Comparison of ENCODE assay signal across 8 mouse cellular contexts in the genomic region with DNA sequence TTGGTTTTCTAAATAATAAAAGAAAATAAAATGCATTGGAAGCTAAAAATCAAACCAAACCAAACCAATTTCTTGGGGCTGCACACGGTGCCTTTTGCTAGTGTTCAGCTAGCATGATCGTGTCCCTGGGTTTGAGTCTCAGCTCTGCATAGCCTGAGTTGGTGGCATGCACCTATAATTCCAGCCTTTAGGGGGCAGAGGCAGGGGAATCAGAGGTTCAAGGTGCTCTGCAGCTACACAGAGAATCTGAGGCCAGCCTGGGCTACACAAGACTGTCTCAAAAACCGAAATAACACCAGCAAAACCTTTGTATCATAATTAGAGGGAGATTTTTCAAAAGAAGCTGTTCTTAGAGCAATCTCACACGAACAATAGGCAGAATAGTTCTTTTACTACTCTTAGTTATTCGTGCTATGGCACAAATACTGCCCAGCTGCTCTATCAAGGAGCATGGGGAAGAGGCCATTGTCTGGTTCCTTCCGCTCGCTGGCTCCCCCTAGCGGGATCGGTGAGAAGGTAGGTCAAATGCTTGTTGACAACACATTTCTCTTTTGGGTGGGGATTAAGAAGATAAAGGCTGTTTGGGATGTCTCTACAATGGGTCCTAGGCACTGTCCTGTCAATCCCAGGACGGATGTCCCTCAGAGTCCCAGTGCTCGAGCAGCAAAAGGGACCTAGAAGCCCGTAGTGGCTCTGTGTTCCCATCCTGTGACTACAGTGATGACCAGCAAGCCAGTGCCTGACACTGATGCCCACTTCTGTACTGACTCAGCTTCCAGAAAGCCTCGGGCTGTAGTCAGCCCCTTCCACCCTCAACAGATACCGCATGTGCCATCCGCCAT. TPM values are rescaled to one million over a fixed set of nuclear protein-coding genes. Genes with fewer than 3 reads are reported as not detected.
DNase-seq lines count a peak whose midpoint lies in the region; ATAC-seq lines count a peak whose summit lies in the region.

No protein-coding gene starts in this region.

- H3K4me2 ChIP-seq in forebrain, embryonic 14.5 days (ENCODE audit: low read length) = no peak overlapping the region
- H3K4me2 ChIP-seq in liver, embryonic 12.5 days = no peak overlapping the region

- no peak overlapping the region for H3K27ac ChIP-seq in forebrain, embryonic 14.5 days (ENCODE audit: low read depth, low read length)
- no peak overlapping the region; the same call in 1 of the 2 replicates for H3K27ac ChIP-seq in liver, embryonic 12.5 days

- H3K4me3 ChIP-seq in forebrain, embryonic 14.5 days (ENCODE audit: low read depth, low read length) = no peak overlapping the region
- H3K4me3 ChIP-seq in liver, embryonic 12.5 days = no peak overlapping the region

- peak; percentile 46 to 70 for DNase-seq in urinary bladder, adult 18-20 months (ENCODE audit: low spot score in 2 of 2)
- DNase-seq in urinary bladder, postnatal 10 days (ENCODE audit: low spot score) = no peak
- peak; percentile 51 for DNase-seq in c-Kit-negative CD71-positive TER-119-positive erythroid progenitor cells, embryonic 14.5 days (ENCODE audit: low read depth, low spot score)
- peak; percentile 68 for DNase-seq in forebrain, embryonic 14.5 days (ENCODE audit: low spot score)
- DNase-seq in ovary, postnatal 14 days (ENCODE audit: low spot score) = peak; percentile 63
- DNase-seq in thymus, postnatal 4 days = peak; percentile 96

- no peaks in the 10 kb centered on the region for H3K9me3 ChIP-seq in forebrain, embryonic 14.5 days (replicated peaks; ENCODE audit: control insufficient read depth, low read length)
- H3K9me3 ChIP-seq in liver, embryonic 12.5 days (replicated peaks) = no peaks in the 10 kb centered on the region

- ATAC-seq in forebrain, embryonic 14.5 days = no peak
- peak; percentile 84 for ATAC-seq in inflammation-experienced regulatory T-cells, adult 6 months
- peak; percentile 65 for ATAC-seq in liver, embryonic 12.5 days

- H3K4me1 ChIP-seq in forebrain, embryonic 14.5 days (ENCODE audit: control insufficient read depth, insufficient read depth, low read length) = peaks cover 9% of the 10 kb centered on the region; the same call in 1 of the 2 replicates
- H3K4me1 ChIP-seq in liver, embryonic 12.5 days = peaks cover 12% of the 10 kb centered on the region

- H3K36me3 ChIP-seq in forebrain, embryonic 14.5 days (ENCODE audit: control insufficient read depth, insufficient read depth, low read length) = peaks cover 66% of the 10 kb centered on the region
- H3K36me3 ChIP-seq in liver, embryonic 12.5 days = peaks cover 54% of the 10 kb centered on the region

- no peak overlapping the region for H3K9ac ChIP-seq in forebrain, embryonic 14.5 days (ENCODE audit: low read length)
- H3K9ac ChIP-seq in liver, embryonic 12.5 days = no peak overlapping the region

- H3K27me3 ChIP-seq in forebrain, embryonic 14.5 days (replicated peaks; ENCODE audit: control insufficient read depth, insufficient read depth, low read length) = no peaks in the 10 kb centered on the region
- no peaks in the 10 kb centered on the region for H3K27me3 ChIP-seq in liver, embryonic 12.5 days (replicated peaks)

- 60% methylated on average over 15 of the region's 15 CpGs for WGBS in forebrain, embryonic 14.5 days
- 47% methylated on average over 15 of the region's 15 CpGs for WGBS in liver, embryonic 12.5 days (ENCODE audit: insufficient replicate concordance)

RNA-seq across cellular contexts. Expression of gene Setd7, which starts 20.9 kb away (rescaled TPM):
- polyA plus RNA-seq in forebrain, embryonic 14.5 days (2014; fragmentation: Nextera tagmentation; extraction: Ambion mirVana) = 3.7 and 5.2 TPM in 2 replicates
- 10 to 100 TPM in 2 of 3 experiments, 1 to 10 TPM in 1; 5.3 to 12.1 (median 11.6) TPM for polyA plus RNA-seq in inflammation-experienced regulatory T-cells, adult 6 months (2017; shearing (Covaris generic))
- 1.0 and 1.7 TPM in 2 replicates for polyA plus RNA-seq in liver, embryonic 12.5 days (2016; fragmentation: Nextera tagmentation; extraction: Ambion mirVana)

RNA-seq across cellular contexts. Expression of gene Rab33b, which starts 56.1 kb away (rescaled TPM):
- polyA plus RNA-seq in forebrain, embryonic 14.5 days (2014; fragmentation: Nextera tagmentation; extraction: Ambion mirVana) = 20.4 and 26.6 TPM in 2 replicates
- 10 to 100 TPM; 16.4 to 25.1 (median 22.3) TPM for polyA plus RNA-seq in inflammation-experienced regulatory T-cells, adult 6 months (2017; shearing (Covaris generic))
- polyA plus RNA-seq in liver, embryonic 12.5 days (2016; fragmentation: Nextera tagmentation; extraction: Ambion mirVana) = 6.5 and 7.6 TPM in 2 replicates
